Mouse (Mus musculus) heart, postnatal 10 days (tissue): ENCODE results near the gene Msmp. TPM values are rescaled to one million over a fixed set of nuclear protein-coding genes. Genes with fewer than 3 reads are reported as not detected.
"Not testable (repeated sequence)": the region's sequence is repeated elsewhere in the genome, so short reads cannot be mapped to it uniquely, and the experiment has no call there.

Experiments
- DNase-seq, 2 experiments: peaks; one replicate each; pipeline ENCODE4 v3.0.0; 2021
- intact Hi-C: fragments of 180-260 bp; cut with DNase I; formaldehyde crosslinking; loops from one replicate; pipeline ENCODE4 v1.15.1; 2025
- total RNA-seq, 2 experiments: library from RNA; stranded (reverse); gene quantifications; 2 replicates each; pipeline ENCODE4 v1.2.3; 2021

Msmp gene
- total RNA-seq, 2 experiments from 2014 or later, result 0.36 to 0.37 TPM

- intact Hi-C loops, result no loop called here
- DNase-seq, result no peak
Measured at GRCm38 (mm10) chr4:43598200-43598599, 13.9 kb upstream of the Msmp start.

GRCm38 (mm10) chr4:43596597-43596996 lies 12.3 kb upstream of the Msmp start:
- intact Hi-C loops, DNase-seq: not testable (repeated sequence)

GRCm38 (mm10) chr4:43593453-43593852 lies 9.2 kb upstream of the Msmp start:
- DNase-seq, result no peak
- intact Hi-C loops, result no loop called here

- intact Hi-C loops, result no loop called here
- DNase-seq, result no peak
Measured at GRCm38 (mm10) chr4:43591961-43592360, 7.7 kb upstream of the Msmp start.

GRCm38 (mm10) chr4:43591543-43591942 lies 7.2 kb upstream of the Msmp start:
- intact Hi-C loops, result no loop called here
- DNase-seq, result no peak

- no peak for DNase-seq
- intact Hi-C loops, result loop anchor here (2.0 kb wide), 1 partner anchor 69 kb away; the partner anchor contains the start of gene Hint2
Measured at GRCm38 (mm10) chr4:43587681-43588080, 3.4 kb upstream of the Msmp start.

GRCm38 (mm10) chr4:43586411-43586810 lies 2.1 kb upstream of the Msmp start:
- intact Hi-C loops, result no loop called here
- DNase-seq, result peak; percentile 45 to 50

- DNase-seq, result no peak
- intact Hi-C loops, result no loop called here
Measured at GRCm38 (mm10) chr4:43585682-43586081, 1.4 kb upstream of the Msmp start.

- DNase-seq, result no peak
- intact Hi-C loops, result no loop called here
Measured at GRCm38 (mm10) chr4:43583421-43583820, 873 bp downstream of the Msmp start.

- DNase-seq, result no peak
- intact Hi-C loops, result no loop called here
Measured at GRCm38 (mm10) chr4:43582241-43582640, 2.1 kb downstream of the Msmp start.

- intact Hi-C loops, result no loop called here
Measured at GRCm38 (mm10) chr4:43581381-43581780, 2.9 kb downstream of the Msmp start.

GRCm38 (mm10) chr4:43580721-43581120 lies 3.6 kb downstream of the Msmp start:
- DNase-seq, result no peak
- intact Hi-C loops, result no loop called here

More at GRCm38 (mm10) chr4:43581381-43581780, 2.9 kb downstream of the Msmp start:
- no peak for DNase-seq

GRCm38 (mm10) chr4:43579731-43580130 lies 4.6 kb downstream of the Msmp start:
- intact Hi-C loops, result loop anchor here (2.0 kb wide), 1 partner anchor 17 kb away; the partner anchor contains the start of genes Creb3 and Tln1
- DNase-seq, result no peak

GRCm38 (mm10) chr4:43579256-43579655 lies 5.0 kb downstream of the Msmp start:
- intact Hi-C loops, result loop anchor here (2.0 kb wide), 1 partner anchor 16 kb away; the partner anchor contains the start of genes Creb3 and Tln1
- DNase-seq, result no peak

- intact Hi-C loops, result loop anchor here (2.0 kb wide), 1 partner anchor 16 kb away; the partner anchor contains the start of genes Creb3 and Tln1
- peak; percentile 91 to 92 for DNase-seq
Measured at GRCm38 (mm10) chr4:43578376-43579204, 5.7 kb downstream of the Msmp start, which contains the start of the genes Rgp1 and Gba2. Gene Rgp1 (plus strand): TSS chr4:43578715. Gene Gba2 (minus strand): TSS chr4:43578873.

GRCm38 (mm10) chr4:43577237-43577881 lies 6.9 kb downstream of the Msmp start:
- no peak for DNase-seq
- intact Hi-C loops, result no loop called here

GRCm38 (mm10) chr4:43575356-43575755 lies 8.9 kb downstream of the Msmp start:
- no peak for DNase-seq
- intact Hi-C loops, result no loop called here

- intact Hi-C loops, result no loop called here
Measured at GRCm38 (mm10) chr4:43573561-43573960, 10.7 kb downstream of the Msmp start.

GRCm38 (mm10) chr4:43571395-43572045 lies 12.8 kb downstream of the Msmp start:
- intact Hi-C loops, result no loop called here
- no peak for DNase-seq

More at GRCm38 (mm10) chr4:43573561-43573960, 10.7 kb downstream of the Msmp start:
- peak in 1 of 2 experiments; percentile 37 for DNase-seq

- intact Hi-C loops, result loop anchor here (10.0 kb wide), 1 partner anchor 532 kb away; the partner anchor contains the start of gene Stoml2
- peak; percentile 41 to 45 for DNase-seq
Measured at GRCm38 (mm10) chr4:43567140-43567539, 17.2 kb downstream of the Msmp start.

- intact Hi-C loops, result loop anchor here (10.0 kb wide), 1 partner anchor 529 kb away; the partner anchor contains the start of gene Stoml2
- peak in 1 of 2 experiments; percentile 39 for DNase-seq
Measured at GRCm38 (mm10) chr4:43564231-43564630, 20.1 kb downstream of the Msmp start.
